In genomic region chr10:24111116-24111778, GRCm38 (mm10) we compare ENCODE assay signal across 9 mouse cellular contexts. TPM values are rescaled to one million over a fixed set of nuclear protein-coding genes. Genes with fewer than 3 reads are reported as not detected.
DNase-seq lines count a peak whose midpoint lies in the region; ATAC-seq and TF ChIP-seq lines count a peak whose summit lies in the region.
"Had no signal": no experiment of that assay in that cellular context is flagged by ENCODE, and none has a peak within 500 bp of the region (broad histone marks: within the 10 kb centered on the region; RNA-seq: fewer than 3 reads in every experiment).

No protein-coding gene starts in this region.

- no peaks in the 10 kb centered on the region for H3K9me3 ChIP-seq in heart, embryonic 11.5 days (replicated peaks; ENCODE audit: control insufficient read depth, low read length)

- TF ChIP-seq CTCF in heart, adult 2 months (IDR thresholded peaks at IDR 0.05), result peak; percentile 78

- ATAC-seq in heart, embryonic 11.5 days (replicated peaks; ENCODE audit: insufficient number of reproducible peaks, low FRiP score, low TSS enrichment), result no peak
- peak; percentile 81 for ATAC-seq in megakaryocyte, adult 5-6 weeks (ENCODE audit: poor library complexity, severe bottlenecking)
- ATAC-seq in monocyte, adult 5-6 weeks (replicated peaks; ENCODE audit: insufficient number of reproducible peaks, low FRiP score, low TSS enrichment, poor library complexity, severe bottlenecking), result no peak

- no peak for DNase-seq in heart, adult 2 months
- DNase-seq in urinary bladder, postnatal 14 days (ENCODE audit: low spot score), result peak; percentile 47
- no peak for DNase-seq in urinary bladder, adult 2 months (ENCODE audit: low spot score)
- peak; percentile 74 to 78 for DNase-seq in cerebellum, postnatal 14 days
- peak; percentile 50 for DNase-seq in hindlimb bud, embryonic 11.5 days (ENCODE audit: extremely low spot score, low read depth, low spot score)

- no peaks in the 10 kb centered on the region for H3K27me3 ChIP-seq in heart, adult 2 months (ENCODE audit: control insufficient read depth, insufficient read depth, low read length)
- H3K27me3 ChIP-seq in heart, embryonic 11.5 days (ENCODE audit: control insufficient read depth, insufficient read depth, low read length), result no peaks in the 10 kb centered on the region
- H3K27me3 ChIP-seq: limb, embryonic 12.5 days had no signal

- no peak for TF ChIP-seq POLR2A in heart, adult 2 months (IDR thresholded peaks at IDR 0.05; ENCODE audit: insufficient read depth, low read depth, low read length)

- no peak overlapping the region for H3K9ac ChIP-seq in heart, adult 2 months (ENCODE audit: low read depth, low read length)
- H3K9ac ChIP-seq in heart, embryonic 11.5 days (ENCODE audit: low read depth, low read length), result no peak overlapping the region
- H3K9ac ChIP-seq: limb, embryonic 12.5 days had no signal

- H3K4me1 ChIP-seq in heart, adult 2 months (ENCODE audit: control insufficient read depth, insufficient read depth, low read length), result no peaks in the 10 kb centered on the region
- H3K4me1 ChIP-seq in heart, embryonic 11.5 days (ENCODE audit: control insufficient read depth, insufficient read depth, low read length), result no peaks in the 10 kb centered on the region
- H3K4me1 ChIP-seq: limb, embryonic 12.5 days had no signal

- TF ChIP-seq EP300 in heart, adult 2 months (IDR thresholded peaks at IDR 0.05; ENCODE audit: insufficient read depth, low read depth, low read length), result no peak

- H3K79me2 ChIP-seq in heart, adult 2 months (replicated peaks; ENCODE audit: control insufficient read depth, insufficient read depth, low read length), result no peaks in the 10 kb centered on the region

- intact Hi-C loops in heart, adult 2 months (cut with DNase I), result loop anchor here (10.0 kb wide), 1 partner anchor 136 kb away; the partner anchor contains the start of gene Taar5

- no peak overlapping the region for H3K4me3 ChIP-seq in heart, adult 2 months
- H3K4me3 ChIP-seq in heart, embryonic 11.5 days (ENCODE audit: low read depth, low read length), result no peak overlapping the region
- H3K4me3 ChIP-seq: limb, embryonic 12.5 days had no signal

- H3K4me2 ChIP-seq in heart, embryonic 11.5 days, result no peak overlapping the region
- H3K4me2 ChIP-seq: limb, embryonic 12.5 days had no signal

- 39% methylated on average over 6 of the region's 6 CpGs for WGBS in heart, adult 2 months
- 46% methylated on average over 6 of the region's 6 CpGs for WGBS in heart, embryonic 11.5 days (ENCODE audit: insufficient replicate concordance)

- no peaks in the 10 kb centered on the region for H3K36me3 ChIP-seq in heart, adult 2 months (ENCODE audit: control insufficient read depth, insufficient read depth, low read length)
- H3K36me3 ChIP-seq in heart, embryonic 11.5 days (ENCODE audit: control insufficient read depth, insufficient read depth, low read length), result no peaks in the 10 kb centered on the region
- H3K36me3 ChIP-seq: limb, embryonic 12.5 days had no signal

- no peak overlapping the region for H3K27ac ChIP-seq in heart, adult 2 months
- no peak overlapping the region for H3K27ac ChIP-seq in heart, embryonic 11.5 days (ENCODE audit: low read depth, low read length)
- H3K27ac ChIP-seq: limb, embryonic 12.5 days had no signal

RNA-seq across cellular contexts. Expression of gene Taar9, which starts 1.9 kb away (rescaled TPM):
- not detected for total RNA-seq in heart, adult 2 months (2021)
- not detected in 2 replicates for polyA plus RNA-seq in heart, adult 2 months (2012; rRNA removed)
- polyA plus RNA-seq in heart, embryonic 11.5 days (2014; fragmentation: Nextera tagmentation; extraction: Ambion mirVana), result not detected in 2 replicates
- polyA plus RNA-seq in urinary bladder, adult 2 months (2012; rRNA removed), result not detected in 2 replicates
- total RNA-seq in megakaryocyte, adult 5-6 weeks (2015), result not detected in 2 replicates
- total RNA-seq in megakaryocyte, adult 5-6 weeks (2017), result not detected in 2 replicates
- total RNA-seq in monocyte, adult 5-6 weeks (2017), result not detected in 3 replicates
- polyA plus RNA-seq: limb, embryonic 12.5 days had no signal

RNA-seq across cellular contexts. Expression of gene Taar8c, which starts 9.5 kb away (rescaled TPM):
- total RNA-seq in heart, adult 2 months (2021), result not detected
- not detected in 2 replicates for polyA plus RNA-seq in heart, adult 2 months (2012; rRNA removed)
- not detected in 2 replicates for polyA plus RNA-seq in heart, embryonic 11.5 days (2014; fragmentation: Nextera tagmentation; extraction: Ambion mirVana)
- not detected in 2 replicates for polyA plus RNA-seq in urinary bladder, adult 2 months (2012; rRNA removed)
- not detected in 2 replicates for total RNA-seq in megakaryocyte, adult 5-6 weeks (2015)
- total RNA-seq in megakaryocyte, adult 5-6 weeks (2017), result not detected in 2 replicates
- total RNA-seq in monocyte, adult 5-6 weeks (2017), result not detected in 3 replicates
- polyA plus RNA-seq: limb, embryonic 12.5 days had no signal

RNA-seq across cellular contexts. Expression of gene Taar8b, which starts 19.2 kb away (rescaled TPM):
- total RNA-seq in heart, adult 2 months (2021), result not detected
- polyA plus RNA-seq in heart, adult 2 months (2012; rRNA removed), result not detected in 2 replicates
- polyA plus RNA-seq in heart, embryonic 11.5 days (2014; fragmentation: Nextera tagmentation; extraction: Ambion mirVana), result not detected in 2 replicates
- polyA plus RNA-seq in urinary bladder, adult 2 months (2012; rRNA removed), result not detected in 2 replicates
- not detected in 2 replicates for total RNA-seq in megakaryocyte, adult 5-6 weeks (2015)
- total RNA-seq in megakaryocyte, adult 5-6 weeks (2017), result not detected in 2 replicates
- total RNA-seq in monocyte, adult 5-6 weeks (2017), result not detected in 3 replicates
- polyA plus RNA-seq: limb, embryonic 12.5 days had no signal

RNA-seq across cellular contexts. Expression of gene Taar8a, which starts 34.9 kb away (rescaled TPM):
- total RNA-seq in heart, adult 2 months (2021), result not detected
- not detected in 2 replicates for polyA plus RNA-seq in heart, adult 2 months (2012; rRNA removed)
- not detected in 2 replicates for polyA plus RNA-seq in heart, embryonic 11.5 days (2014; fragmentation: Nextera tagmentation; extraction: Ambion mirVana)
- polyA plus RNA-seq in urinary bladder, adult 2 months (2012; rRNA removed), result not detected in 2 replicates
- not detected in 2 replicates for total RNA-seq in megakaryocyte, adult 5-6 weeks (2015)
- total RNA-seq in megakaryocyte, adult 5-6 weeks (2017), result not detected in 2 replicates
- total RNA-seq in monocyte, adult 5-6 weeks (2017), result not detected in 3 replicates
- polyA plus RNA-seq: limb, embryonic 12.5 days had no signal

RNA-seq across cellular contexts. Expression of gene Stx7, which starts 37.9 kb away (rescaled TPM):
- 10 to 100 TPM; 45.9 to 56.5 TPM for total RNA-seq in heart, adult 2 months (2021)
- 40.9 and 48.2 TPM in 2 replicates for polyA plus RNA-seq in heart, adult 2 months (2012; rRNA removed)
- polyA plus RNA-seq in heart, embryonic 11.5 days (2014; fragmentation: Nextera tagmentation; extraction: Ambion mirVana), result 89.8 and 99.4 TPM in 2 replicates
- polyA plus RNA-seq in urinary bladder, adult 2 months (2012; rRNA removed), result 95.0 and 124 TPM in 2 replicates
- total RNA-seq in megakaryocyte, adult 5-6 weeks (2015), result 163 and 174 TPM in 2 replicates
- 174 and 189 TPM in 2 replicates for total RNA-seq in megakaryocyte, adult 5-6 weeks (2017)
- total RNA-seq in monocyte, adult 5-6 weeks (2017), result 104 to 141 TPM (median 123 TPM) in 3 replicates

Comparison
In these comparisons a context has a peak if more than half of its experiments do, and no peak if none do; other contexts are left out.
1. DNase-seq: peak in urinary bladder, postnatal 14 days (single experiment), cerebellum, postnatal 14 days (2 of 2) and hindlimb bud, embryonic 11.5 days (single experiment); none in heart, adult 2 months (0 of 2) and urinary bladder, adult 2 months (single experiment).